Mouse (Mus musculus) spleen, adult 18-20 months (tissue): Measurements from ENCODE around the gene Rpl23a.

Experiments used
- DNase-seq, 2 experiments: peaks; one replicate each; pipeline ENCODE4 v3.0.0; 2022; ENCODE audit warnings: mixed read lengths in 2 of 2

The Rpl23a gene

GRCm38 (mm10) chr11:78166640-78167039 lies 16.7 kb downstream of the Rpl23a start:
- DNase-seq, result no peak

- no peak for DNase-seq
These were observed 17.2 kb downstream of the Rpl23a start for GRCm38 (mm10) chr11:78166161-78166560.

GRCm38 (mm10) chr11:78165761-78166109 lies 17.6 kb downstream of the Rpl23a start:
- DNase-seq, result no peak

GRCm38 (mm10) chr11:78164924-78165760 lies 18.2 kb downstream of the Rpl23a start, which contains the start of gene Traf4:
Gene Traf4, minus strand, starts transcription at chr11:78165589.
- DNase-seq, result peak; percentile 78 to 91

- no peak for DNase-seq
These were observed 18.8 kb downstream of the Rpl23a start for GRCm38 (mm10) chr11:78164604-78164923.

GRCm38 (mm10) chr11:78163681-78164603 lies 19.4 kb downstream of the Rpl23a start:
- peak; percentile 43 to 58 for DNase-seq

- no peak for DNase-seq
These were observed 20.3 kb downstream of the Rpl23a start for GRCm38 (mm10) chr11:78163045-78163444.

GRCm38 (mm10) chr11:78162504-78162903 lies 20.9 kb downstream of the Rpl23a start:
- DNase-seq, result no peak

- DNase-seq, result no peak
These were observed 21.4 kb downstream of the Rpl23a start for GRCm38 (mm10) chr11:78161968-78162367.

GRCm38 (mm10) chr11:78161169-78161568 lies 22.2 kb downstream of the Rpl23a start:
- DNase-seq, result no peak

GRCm38 (mm10) chr11:78160675-78161074 lies 22.7 kb downstream of the Rpl23a start:
- no peak for DNase-seq

- DNase-seq, result no peak
These were observed 23.2 kb downstream of the Rpl23a start for GRCm38 (mm10) chr11:78160171-78160570.

- no peak for DNase-seq
These were observed 23.8 kb downstream of the Rpl23a start for GRCm38 (mm10) chr11:78159557-78159956.

GRCm38 (mm10) chr11:78159096-78159495 lies 24.3 kb downstream of the Rpl23a start:
- DNase-seq, result peak; percentile 57 to 69

- DNase-seq, result no peak
These were observed 27.2 kb downstream of the Rpl23a start for GRCm38 (mm10) chr11:78156156-78156699.

- DNase-seq, result no peak
These were observed 27.7 kb downstream of the Rpl23a start for GRCm38 (mm10) chr11:78155674-78156073.

- no peak for DNase-seq
These were observed 29.6 kb downstream of the Rpl23a start for GRCm38 (mm10) chr11:78153778-78154177.

GRCm38 (mm10) chr11:78152299-78153231 lies 30.8 kb downstream of the Rpl23a start:
- DNase-seq, result no peak

GRCm38 (mm10) chr11:78151161-78151560 lies 32.2 kb downstream of the Rpl23a start:
- no peak for DNase-seq

GRCm38 (mm10) chr11:78146707-78147543 lies 36.5 kb downstream of the Rpl23a start:
- no peak for DNase-seq

- no peak for DNase-seq
These were observed 37.2 kb downstream of the Rpl23a start for GRCm38 (mm10) chr11:78146168-78146567.
